Mouse (Mus musculus): ENCODE measurements at regions not wholly inside any gene's neighbourhood (a gene's known extent, or its start where the extent isn't known, plus 50 kb on each side); places are given as distances from the start of the nearest gene placed in this dataset.

DNA sequence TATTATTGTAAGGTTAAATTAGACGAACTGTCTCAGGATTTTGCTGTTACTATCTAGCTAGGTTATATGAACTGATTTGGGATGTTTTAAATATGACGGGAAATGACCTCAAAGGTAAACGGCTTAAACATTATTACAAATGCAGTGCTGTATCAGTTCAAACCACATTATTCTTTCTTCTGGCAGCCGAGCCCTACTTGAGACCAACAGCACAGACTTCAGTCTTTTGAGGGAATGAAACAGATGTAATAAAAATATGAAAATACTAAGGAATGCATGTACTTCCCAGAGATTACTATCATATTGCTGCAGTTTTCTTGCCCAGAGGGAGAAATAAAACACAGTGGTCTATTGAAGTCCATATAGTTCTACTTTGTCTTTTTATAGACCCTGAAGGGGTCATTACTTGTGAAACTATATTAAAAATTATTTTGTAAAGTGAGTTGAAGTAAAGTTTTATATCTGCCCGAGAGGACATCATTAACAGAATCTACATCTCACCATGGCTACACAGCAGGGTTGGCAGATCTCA lies 168.4 kb upstream of the Slc8a1 start:
- Histone ChIP-seq H3K36me3 (ENCODE audit: control insufficient read depth in 1 of 2, insufficient read depth in 2 of 2, low read length in 2 of 2) (no peaks in the 10 kb centered on the region), H3K9ac (ENCODE audit: control insufficient read depth, low read depth, low read length, poor library complexity, severe bottlenecking) (no peak overlapping the region), H3K9me3 (replicated peaks; ENCODE audit: insufficient read depth, low read length) (no peaks in the 10 kb centered on the region), H3K79me2 (ENCODE audit: control insufficient read depth, insufficient read depth, low read length, poor library complexity) (no peaks in the 10 kb centered on the region), H3K4me3 (ENCODE audit: control insufficient read depth in 1 of 2, insufficient read depth in 1 of 2, low read depth in 2 of 2, low read length in 2 of 2) (no peak overlapping the region), H3K4me1 (ENCODE audit: control insufficient read depth in 1 of 2, insufficient read depth in 2 of 2, low read length in 2 of 2) (no peaks in the 10 kb centered on the region), H3K27me3 (ENCODE audit: control insufficient read depth in 1 of 2, insufficient read depth in 2 of 2, low read length in 2 of 2) (no peaks in the 10 kb centered on the region), H3K27ac (ENCODE audit: control insufficient read depth, low read depth, low read length) (no peak overlapping the region)
- TF ChIP-seq RAD21 (IDR thresholded peaks at IDR 0.05; ENCODE audit: low read depth, low read length) (no peak), SMC3 (IDR thresholded peaks at IDR 0.05; ENCODE audit: low read depth, low read length) (no peak), USF1 (IDR thresholded peaks at IDR 0.05; ENCODE audit: low read depth, low read length) (no peak), TBP (IDR thresholded peaks at IDR 0.05; ENCODE audit: low read depth, low read length) (no peak), GABPA (IDR thresholded peaks at IDR 0.05; ENCODE audit: low read depth, low read length) (no peak), ELF1 (IDR thresholded peaks at IDR 0.05; ENCODE audit: low read depth, low read length) (no peak), MEF2A (IDR thresholded peaks at IDR 0.05; ENCODE audit: extremely low read depth, insufficient replicate concordance, low read depth, low read length, poor library complexity, severe bottlenecking) (no peak)
- no peak for DNase-seq (ENCODE audit: low read depth, low spot score)

DNA sequence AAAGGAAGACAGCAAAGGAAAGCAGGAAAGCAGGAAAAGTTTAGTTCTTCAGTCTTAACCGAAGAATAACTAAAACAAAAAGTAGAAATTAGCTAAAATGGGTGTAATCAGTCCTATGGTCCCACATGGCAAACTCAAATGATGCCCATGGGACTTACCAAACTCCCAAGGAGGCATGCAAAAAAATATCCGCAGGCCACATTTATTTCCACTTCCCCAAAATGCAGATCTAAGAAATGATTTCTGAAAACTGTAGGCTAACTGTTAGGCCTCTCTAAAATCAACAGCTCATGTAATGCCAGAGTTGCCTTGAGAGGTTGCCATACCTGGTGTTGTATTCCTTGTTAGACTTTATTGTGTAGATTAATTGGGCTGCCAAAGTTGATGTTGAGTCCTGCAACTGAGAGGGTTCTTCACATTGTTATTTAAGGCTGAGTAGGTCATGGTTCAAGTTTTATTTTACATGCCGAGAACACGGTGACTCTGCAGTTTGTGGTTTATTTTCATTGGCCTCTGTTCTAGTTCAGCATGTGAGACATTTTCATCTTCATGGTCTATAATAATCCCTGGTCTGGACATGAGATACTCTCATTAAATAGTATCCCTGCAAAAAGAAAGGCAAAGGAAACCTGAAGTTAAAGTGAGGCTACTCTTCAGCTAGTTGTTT lies 164.0 kb upstream of the Slc8a1 start:
- no peak overlapping the region for H3K4me3 ChIP-seq (ENCODE audit: control insufficient read depth in 1 of 2, insufficient read depth in 1 of 2, low read depth in 2 of 2, low read length in 2 of 2)
- TF ChIP-seq MEF2A (IDR thresholded peaks at IDR 0.05; ENCODE audit: extremely low read depth, insufficient replicate concordance, low read depth, low read length, poor library complexity, severe bottlenecking): no peak
- no peak for TF ChIP-seq POLR2AphosphoS2 (IDR thresholded peaks at IDR 0.05; ENCODE audit: low read length)
- TF ChIP-seq TAL1 (IDR thresholded peaks at IDR 0.05; ENCODE audit: low read length): no peak
- no peak for TF ChIP-seq USF2 (IDR thresholded peaks at IDR 0.05; ENCODE audit: borderline replicate concordance in 1 of 2, insufficient read depth in 1 of 2, low read depth in 1 of 2, low read length in 2 of 2)
- TF ChIP-seq MYB (IDR thresholded peaks at IDR 0.05; ENCODE audit: low read depth, low read length): no peak
- H3K27me3 ChIP-seq (ENCODE audit: control insufficient read depth in 1 of 2, insufficient read depth in 2 of 2, low read length in 2 of 2): no peaks in the 10 kb centered on the region
- no peak overlapping the region for H3K27ac ChIP-seq (ENCODE audit: control insufficient read depth, low read depth, low read length)
- H3K9ac ChIP-seq (ENCODE audit: control insufficient read depth, low read depth, low read length, poor library complexity, severe bottlenecking): no peak overlapping the region
- no peaks in the 10 kb centered on the region for H3K4me1 ChIP-seq (ENCODE audit: control insufficient read depth in 1 of 2, insufficient read depth in 2 of 2, low read length in 2 of 2)
- peak; percentile 9 for DNase-seq (ENCODE audit: low read depth, low spot score)
- H3K36me3 ChIP-seq (ENCODE audit: control insufficient read depth in 1 of 2, insufficient read depth in 2 of 2, low read length in 2 of 2): no peaks in the 10 kb centered on the region
- no peaks in the 10 kb centered on the region for H3K9me3 ChIP-seq (replicated peaks; ENCODE audit: insufficient read depth, low read length)
- no peaks in the 10 kb centered on the region for H3K79me2 ChIP-seq (ENCODE audit: control insufficient read depth, insufficient read depth, low read length, poor library complexity)

DNA sequence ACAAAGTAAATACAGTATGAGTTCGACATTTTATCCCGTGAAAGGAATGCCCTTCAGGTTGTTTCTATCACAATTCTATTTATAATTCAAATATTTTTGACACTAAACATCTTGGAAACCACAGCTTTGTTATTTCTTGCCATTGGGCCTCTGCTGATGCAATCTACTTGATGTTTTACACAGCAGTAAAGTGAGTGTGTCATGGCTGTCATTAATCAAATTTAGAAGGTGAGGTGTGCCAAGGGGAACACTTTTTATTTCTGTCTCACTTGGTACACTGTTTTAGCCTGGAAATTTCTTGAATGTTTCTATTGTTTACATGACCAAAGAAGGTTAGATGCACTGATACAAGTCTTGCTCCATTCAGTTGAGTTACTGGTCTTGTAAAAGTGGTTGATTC lies 160.8 kb upstream of the Slc8a1 start:
- no peak overlapping the region for H3K9ac ChIP-seq (ENCODE audit: control insufficient read depth, low read depth, low read length, poor library complexity, severe bottlenecking)
- H3K36me3 ChIP-seq (ENCODE audit: control insufficient read depth in 1 of 2, insufficient read depth in 2 of 2, low read length in 2 of 2): no peaks in the 10 kb centered on the region
- H3K4me3 ChIP-seq (ENCODE audit: control insufficient read depth in 1 of 2, insufficient read depth in 1 of 2, low read depth in 2 of 2, low read length in 2 of 2): no peak overlapping the region
- no peaks in the 10 kb centered on the region for H3K4me1 ChIP-seq (ENCODE audit: control insufficient read depth in 1 of 2, insufficient read depth in 2 of 2, low read length in 2 of 2)
- H3K79me2 ChIP-seq (ENCODE audit: control insufficient read depth, insufficient read depth, low read length, poor library complexity): no peaks in the 10 kb centered on the region
- TF ChIP-seq POLR2AphosphoS2 (IDR thresholded peaks at IDR 0.05; ENCODE audit: low read length) (no peak), JUND (IDR thresholded peaks at IDR 0.05; ENCODE audit: low read depth, low read length) (no peak), TAL1 (IDR thresholded peaks at IDR 0.05; ENCODE audit: low read length) (no peak), TCF12 (IDR thresholded peaks at IDR 0.05; ENCODE audit: low read depth, low read length) (no peak), MYB (IDR thresholded peaks at IDR 0.05; ENCODE audit: low read depth, low read length) (no peak), RCOR1 (IDR thresholded peaks at IDR 0.05; ENCODE audit: low read depth, low read length) (no peak), POLR2AphosphoS5 (IDR thresholded peaks at IDR 0.05; ENCODE audit: borderline replicate concordance, low read depth, low read length) (no peak), EP300 (IDR thresholded peaks at IDR 0.05; ENCODE audit: low read depth in 1 of 2, low read length in 2 of 2) (no peak), ZMIZ1 (IDR thresholded peaks at IDR 0.05; ENCODE audit: low read depth, low read length) (no peak), CTCF (IDR thresholded peaks at IDR 0.05 in 2 of 3, conservative IDR thresholded peaks at IDR 0.05 in 1 of 3; ENCODE audit: control insufficient read depth in 1 of 3, insufficient read depth in 1 of 3, low read depth in 2 of 3, low read length in 3 of 3, poor library complexity in 1 of 3, severe bottlenecking in 1 of 3) (no peak), BHLHE40 (IDR thresholded peaks at IDR 0.05; ENCODE audit: borderline replicate concordance, low read depth, low read length) (no peak)
- no peaks in the 10 kb centered on the region for H3K27me3 ChIP-seq (ENCODE audit: control insufficient read depth in 1 of 2, insufficient read depth in 2 of 2, low read length in 2 of 2)
- DNase-seq (ENCODE audit: low read depth, low spot score): peak; percentile 9
- H3K27ac ChIP-seq (ENCODE audit: control insufficient read depth, low read depth, low read length): no peak overlapping the region
- no peaks in the 10 kb centered on the region for H3K9me3 ChIP-seq (replicated peaks; ENCODE audit: insufficient read depth, low read length)
